22 mouse cellular contexts compared by ENCODE assay signal in the genomic region with DNA sequence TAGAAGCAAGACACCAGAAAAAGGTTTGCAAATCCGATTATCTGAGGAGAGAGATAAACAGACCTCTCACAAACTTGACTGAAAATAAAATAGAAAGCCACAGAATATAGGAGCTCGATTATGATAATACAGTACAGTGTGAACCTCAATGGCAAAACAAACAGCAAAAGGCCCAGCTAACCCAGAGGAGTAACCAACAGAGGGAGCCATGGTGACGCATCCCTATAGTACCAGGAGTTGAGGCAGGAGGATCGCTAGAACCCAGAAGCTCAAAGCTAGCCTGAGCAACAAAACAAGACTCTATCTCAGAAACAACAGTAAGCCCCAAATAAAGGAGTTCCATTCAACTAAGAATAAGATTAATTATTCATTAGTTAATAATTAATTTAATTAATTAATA.
DNase-seq lines count a peak whose midpoint lies in the region; ATAC-seq and TF ChIP-seq lines count a peak whose summit lies in the region.
"Had no signal": no experiment of that assay in that cellular context is flagged by ENCODE, and none has a peak within 500 bp of the region (broad histone marks: within the 10 kb centered on the region; RNA-seq: fewer than 3 reads in every experiment).

No protein-coding gene starts in this region.

- H3K9me3 ChIP-seq in liver, embryonic 12.5 days (replicated peaks) = no peaks in the 10 kb centered on the region
- H3K9me3 ChIP-seq in CH12.LX (replicated peaks; ENCODE audit: low read length) = no peaks in the 10 kb centered on the region
- no peaks in the 10 kb centered on the region for H3K9me3 ChIP-seq in ES-E14 (ENCODE audit: control insufficient read depth, insufficient read depth, low read depth, low read length)
- H3K9me3 ChIP-seq in liver, embryonic 16.5 days (replicated peaks; ENCODE audit: control insufficient read depth, low read length) = no peaks in the 10 kb centered on the region
- H3K9me3 ChIP-seq: embryonic facial prominence, embryonic 12.5 days; heart, embryonic 12.5 days; hindbrain, embryonic 12.5 days; liver, embryonic 15.5 days; neural tube, embryonic 15.5 days had no signal

- TF ChIP-seq CTCF in CH12.LX (conservative IDR thresholded peaks at IDR 0.05 in 1 of 2, IDR thresholded peaks at IDR 0.05 in 1 of 2; ENCODE audit: low read depth in 2 of 2, low read length in 2 of 2) = peak in 1 of 2 experiments; percentile 54; a peak in 2 of 4 replicates

- ATAC-seq in liver, embryonic 12.5 days = peak; percentile 51
- peak; percentile 38; the same call in 1 of the 2 replicates for ATAC-seq in liver, embryonic 16.5 days (ENCODE audit: low read depth)
- ATAC-seq: CD4-positive, CD25-positive, alpha-beta regulatory T cell, adult 4 months; inflammation-experienced regulatory T-cells, adult 6 months had no signal

- 52% methylated on average over 4 of the region's 4 CpGs for WGBS in liver, embryonic 12.5 days (ENCODE audit: insufficient replicate concordance)
- WGBS in liver, embryonic 16.5 days (ENCODE audit: insufficient replicate concordance) = 57% methylated on average over 4 of the region's 4 CpGs

- TF ChIP-seq POLR2A in CH12.LX (IDR thresholded peaks at IDR 0.05; ENCODE audit: low read depth, low read length) = no peak

- DNase-seq in liver (no peak), CH12.LX (ENCODE audit: extremely low read depth) (no peak), ES-E14 (ENCODE audit: low read depth, low spot score) (peak; percentile 20)
- DNase-seq in kidney, postnatal 10 days = no peak
- no peak for DNase-seq in adrenal gland, postnatal 25 days
- DNase-seq: cerebellum, adult 11-12 months; cerebellum, postnatal 14 days; gastrocnemius, postnatal 25 days; heart, adult 18-20 months; heart, postnatal 10 days; kidney, adult 2 months; kidney, postnatal 14 days; lung, postnatal 14 days had no signal

- no peak for TF ChIP-seq EP300 in CH12.LX (IDR thresholded peaks at IDR 0.05; ENCODE audit: low read length)

- H3K9ac ChIP-seq in liver, embryonic 12.5 days = no peak overlapping the region
- H3K9ac ChIP-seq in CH12.LX (ENCODE audit: insufficient read depth, low read depth) = no peak overlapping the region
- no peak overlapping the region for H3K9ac ChIP-seq in ES-E14 (ENCODE audit: insufficient read depth, low read depth, low read length, poor library complexity, severe bottlenecking)
- H3K9ac ChIP-seq in liver, embryonic 16.5 days (ENCODE audit: low read depth, low read length) = no peak overlapping the region
- H3K9ac ChIP-seq: embryonic facial prominence, embryonic 12.5 days; heart, embryonic 12.5 days; hindbrain, embryonic 12.5 days; liver, embryonic 15.5 days; neural tube, embryonic 15.5 days had no signal

- TF ChIP-seq RAD21 in CH12.LX (IDR thresholded peaks at IDR 0.05; ENCODE audit: low read depth, low read length) = peak; percentile 32

- no peak overlapping the region for H3K4me2 ChIP-seq in liver, embryonic 12.5 days
- no peak overlapping the region for H3K4me2 ChIP-seq in CH12.LX (ENCODE audit: insufficient read depth, low read depth, poor library complexity, severe bottlenecking)
- H3K4me2 ChIP-seq in liver, embryonic 16.5 days (ENCODE audit: low read depth, low read length) = no peak overlapping the region
- H3K4me2 ChIP-seq: embryonic facial prominence, embryonic 12.5 days; heart, embryonic 12.5 days; hindbrain, embryonic 12.5 days; liver, embryonic 15.5 days; neural tube, embryonic 15.5 days had no signal

- no peaks in the 10 kb centered on the region for H3K36me3 ChIP-seq in liver, embryonic 12.5 days
- H3K36me3 ChIP-seq in CH12.LX (replicated peaks in 1 of 2; ENCODE audit: control insufficient read depth in 1 of 2, insufficient read depth in 1 of 2, low read length in 1 of 2) (no peaks in the 10 kb centered on the region), ES-E14 (ENCODE audit: control insufficient read depth, insufficient read depth, low read length, poor library complexity, severe bottlenecking) (no peaks in the 10 kb centered on the region; the same call in 1 of the 2 replicates)
- no peaks in the 10 kb centered on the region for H3K36me3 ChIP-seq in liver, embryonic 16.5 days (ENCODE audit: control insufficient read depth, insufficient read depth)
- H3K36me3 ChIP-seq: embryonic facial prominence, embryonic 12.5 days; hindbrain, embryonic 12.5 days; liver, embryonic 15.5 days; neural tube, embryonic 15.5 days had no signal

- H3K4me3 ChIP-seq in liver, embryonic 12.5 days = no peak overlapping the region
- H3K4me3 ChIP-seq in CH12.LX (replicated peaks in 1 of 3; ENCODE audit: low read depth in 2 of 3, low read length in 2 of 3, poor library complexity in 1 of 3) (no peak overlapping the region), ES-E14 (ENCODE audit: insufficient read depth in 1 of 2, low read depth in 1 of 2, low read length in 2 of 2, poor library complexity in 1 of 2, severe bottlenecking in 1 of 2) (no peak overlapping the region)
- no peak overlapping the region for H3K4me3 ChIP-seq in liver, embryonic 16.5 days (ENCODE audit: low read depth, low read length)
- H3K4me3 ChIP-seq: embryonic facial prominence, embryonic 12.5 days; heart, embryonic 12.5 days; hindbrain, embryonic 12.5 days; liver, embryonic 15.5 days; neural tube, embryonic 15.5 days had no signal

- dilution Hi-C loops in CH12.LX (cut with MboI; ENCODE audit: extremely low pct_ligation_motif_present, extremely low pct_unique_long_range_greater_than_20kb, low sequenced_read_pairs) = no loop called here

- peaks cover 16% of the 10 kb centered on the region for H3K4me1 ChIP-seq in liver, embryonic 12.5 days
- H3K4me1 ChIP-seq in CH12.LX (ENCODE audit: control insufficient read depth in 1 of 2, insufficient read depth in 2 of 2) (no peaks in the 10 kb centered on the region), ES-E14 (ENCODE audit: control insufficient read depth in 2 of 2, insufficient read depth in 2 of 2, low read length in 2 of 2, poor library complexity in 1 of 2) (0 out of 4 replicates have a peak, but pooled peaks cover 0 to 1% of the 10 kb centered on the region in 2 experiments)
- peaks cover 4% of the 10 kb centered on the region for H3K4me1 ChIP-seq in liver, embryonic 16.5 days (ENCODE audit: control insufficient read depth, low read depth, low read length)
- H3K4me1 ChIP-seq: embryonic facial prominence, embryonic 12.5 days; heart, embryonic 12.5 days; hindbrain, embryonic 12.5 days; neural tube, embryonic 15.5 days had no signal

- H3K27ac ChIP-seq in liver, embryonic 12.5 days = no peak overlapping the region
- H3K27ac ChIP-seq in CH12.LX (ENCODE audit: insufficient read depth, low read depth) = no peak overlapping the region
- H3K27ac ChIP-seq in ES-E14 (ENCODE audit: insufficient read depth, low read depth, low read length, poor library complexity, severe bottlenecking) = no peak overlapping the region
- no peak overlapping the region for H3K27ac ChIP-seq in liver, embryonic 16.5 days (ENCODE audit: low read length)
- H3K27ac ChIP-seq: embryonic facial prominence, embryonic 12.5 days; hindbrain, embryonic 12.5 days; liver, embryonic 15.5 days; neural tube, embryonic 15.5 days had no signal

- H3K27me3 ChIP-seq in liver, embryonic 12.5 days (replicated peaks) = no peaks in the 10 kb centered on the region
- no peaks in the 10 kb centered on the region for H3K27me3 ChIP-seq in CH12.LX (replicated peaks)
- H3K27me3 ChIP-seq in liver, embryonic 16.5 days (ENCODE audit: control insufficient read depth, insufficient read depth, low read depth, low read length) = no peaks in the 10 kb centered on the region
- H3K27me3 ChIP-seq: embryonic facial prominence, embryonic 12.5 days; heart, embryonic 12.5 days; hindbrain, embryonic 12.5 days; liver, embryonic 15.5 days; neural tube, embryonic 15.5 days had no signal

- in situ Hi-C loops in CH12.LX (cut with MboI; ENCODE audit: low pct_ligation_motif_present, low pct_unique_long_range_greater_than_20kb, low sequenced_read_pairs) = no loop called here
- in situ Hi-C loops in ES-E14 (cut with MboI; ENCODE audit: low sequenced_read_pairs in 2 of 2, unreplicated experiment in 2 of 2) = no loop called here

- H3K79me2 ChIP-seq in CH12.LX (replicated peaks; ENCODE audit: control insufficient read depth, extremely low read depth, insufficient read depth, poor library complexity, severe bottlenecking) = no peaks in the 10 kb centered on the region

TF ChIP-seq in CH12.LX, 34 proteins besides CTCF, POLR2A, EP300 and RAD21:
- TF ChIP-seq SMC3 (IDR thresholded peaks at IDR 0.05; ENCODE audit: low read depth, low read length) = peak; percentile 31
- no peak for TF ChIP-seq JUN (IDR thresholded peaks at IDR 0.05; ENCODE audit: insufficient read depth, low read depth, low read length)
- TF ChIP-seq PAX5 (IDR thresholded peaks at IDR 0.05; ENCODE audit: low read length) = no peak
- no peak for TF ChIP-seq ELF1 (IDR thresholded peaks at IDR 0.05; ENCODE audit: low read depth, low read length)
- no peak for TF ChIP-seq JUND (conservative IDR thresholded peaks at IDR 0.05; ENCODE audit: low read depth, low read length)
- no peak for TF ChIP-seq KAT2A (IDR thresholded peaks at IDR 0.05; ENCODE audit: insufficient replicate concordance, low read length)

TF ChIP-seq in ES-E14, 5 proteins besides CTCF, POLR2A, EP300 and RAD21:
- TF ChIP-seq MAFK (IDR thresholded peaks at IDR 0.05; ENCODE audit: insufficient read depth, low read depth, low read length) (no peak), ZNF384 (IDR thresholded peaks at IDR 0.05; ENCODE audit: low read depth, low read length) (no peak), CHD2 (IDR thresholded peaks at IDR 0.05; ENCODE audit: low read depth, low read length) (no peak), HCFC1 (IDR thresholded peaks at IDR 0.05; ENCODE audit: borderline replicate concordance, insufficient read depth, low read length) (no peak), ZC3H11A (IDR thresholded peaks at IDR 0.05; ENCODE audit: borderline replicate concordance, low read depth, low read length) (0 out of 2 replicates have a peak, but pooled peaks have one; percentile 15)
